Mouse (Mus musculus) testis, adult 2 months (tissue): ENCODE measurements at regions not wholly inside any gene's neighbourhood (a gene's known extent, or its start where the extent isn't known, plus 50 kb on each side); places are given as distances from the start of the nearest gene placed in this dataset.

Experiments
- H3K27ac ChIP-seq: fragments of 200-500 bp; 2 replicates; pipeline ENCODE4 v1.5.1; 2012; ENCODE audit warnings: low read depth, low read length; ENCODE audit not compliant: control insufficient read depth, insufficient read depth
- H3K27me3 ChIP-seq: fragments of 200-500 bp; 2 replicates; pipeline ENCODE4 v1.6.1; 2012; ENCODE audit warnings: mild to moderate bottlenecking, low read length, moderate library complexity; ENCODE audit not compliant: control insufficient read depth, insufficient read depth
- H3K36me3 ChIP-seq: fragments of 200-500 bp; 2 replicates; pipeline ENCODE4 v1.6.1; 2012; ENCODE audit warnings: mild to moderate bottlenecking, low read length; ENCODE audit not compliant: control insufficient read depth, insufficient read depth
- H3K4me1 ChIP-seq: fragments of 200-500 bp; 2 replicates; pipeline ENCODE4 v1.6.1; 2012; ENCODE audit warnings: low read length; ENCODE audit not compliant: control insufficient read depth, insufficient read depth
- H3K4me3 ChIP-seq: fragments of 200-500 bp; 2 replicates; pipeline ENCODE4 v1.5.1; 2012; ENCODE audit warnings: low read depth, mild to moderate bottlenecking, low read length, moderate library complexity, mixed read lengths; ENCODE audit not compliant: control insufficient read depth
- CTCF ChIP-seq: fragments of 200-500 bp; IDR thresholded peaks from 2 replicates; pipeline ENCODE4 v1.5.1; 2012; ENCODE audit warnings: low read depth, mild to moderate bottlenecking, inconsistent platforms, low read length, moderate library complexity; ENCODE audit not compliant: control insufficient read depth, insufficient read depth, insufficient replicate concordance
- POLR2A ChIP-seq: fragments of 200-500 bp; IDR thresholded peaks from 2 replicates; pipeline ENCODE4 v1.6.1; 2012; ENCODE audit warnings: low read depth, mild to moderate bottlenecking, inconsistent platforms, low read length, moderate library complexity; ENCODE audit not compliant: control insufficient read depth

- Histone ChIP-seq H3K4me1 (no peaks in the 10 kb centered on the region), H3K36me3 (no peaks in the 10 kb centered on the region), H3K27ac (no peak overlapping the region), H3K4me3 (no peak overlapping the region), H3K27me3 (no peaks in the 10 kb centered on the region)
- TF ChIP-seq POLR2A (no peak), CTCF (no peak)
Observed at GRCm38 (mm10) chr8:8562268-8562667, 98.8 kb downstream of the Efnb2 start.

- no peak overlapping the region for H3K4me3 ChIP-seq
- TF ChIP-seq POLR2A (no peak), CTCF (no peak)
- no peak overlapping the region for H3K27ac ChIP-seq
- no peaks in the 10 kb centered on the region for H3K36me3 ChIP-seq
- no peaks in the 10 kb centered on the region for H3K27me3 ChIP-seq
- no peaks in the 10 kb centered on the region for H3K4me1 ChIP-seq
Observed at GRCm38 (mm10) chr8:8558050-8558449, 103.0 kb downstream of the Efnb2 start.

- H3K27me3 ChIP-seq, result no peaks in the 10 kb centered on the region
- no peak overlapping the region for H3K4me3 ChIP-seq
- TF ChIP-seq CTCF, result no peak
- no peak for TF ChIP-seq POLR2A
- H3K27ac ChIP-seq, result no peak overlapping the region
- no peaks in the 10 kb centered on the region for H3K36me3 ChIP-seq
- H3K4me1 ChIP-seq, result no peaks in the 10 kb centered on the region
Observed at GRCm38 (mm10) chr8:8556152-8556551, 104.9 kb downstream of the Efnb2 start.

- Histone ChIP-seq H3K4me1 (no peaks in the 10 kb centered on the region), H3K4me3 (no peak overlapping the region), H3K36me3 (no peaks in the 10 kb centered on the region), H3K27me3 (no peaks in the 10 kb centered on the region), H3K27ac (no peak overlapping the region)
- TF ChIP-seq POLR2A (no peak), CTCF (no peak)
Observed at GRCm38 (mm10) chr8:8554691-8555090, 106.4 kb downstream of the Efnb2 start.

- TF ChIP-seq POLR2A (no peak), CTCF (no peak)
- peak overlapping the region; percentile 63 for H3K4me3 ChIP-seq
- no peaks in the 10 kb centered on the region for H3K27me3 ChIP-seq
- H3K4me1 ChIP-seq, result no peaks in the 10 kb centered on the region
- H3K36me3 ChIP-seq, result no peaks in the 10 kb centered on the region
- H3K27ac ChIP-seq, result no peak overlapping the region
Observed at GRCm38 (mm10) chr8:8552779-8553178, 108.3 kb downstream of the Efnb2 start.

GRCm38 (mm10) chr8:8536626-8537025 is 124.4 kb downstream of the Efnb2 start:
- Histone ChIP-seq H3K4me3 (no peak overlapping the region), H3K36me3 (no peaks in the 10 kb centered on the region), H3K4me1 (no peaks in the 10 kb centered on the region), H3K27ac (no peak overlapping the region), H3K27me3 (no peaks in the 10 kb centered on the region)
- TF ChIP-seq POLR2A, result no peak

GRCm38 (mm10) chr8:8534787-8535186 is 126.3 kb downstream of the Efnb2 start:
- H3K36me3 ChIP-seq, result no peaks in the 10 kb centered on the region
- H3K4me1 ChIP-seq, result no peaks in the 10 kb centered on the region
- H3K27me3 ChIP-seq, result no peaks in the 10 kb centered on the region
- TF ChIP-seq CTCF (no peak), POLR2A (no peak)
- no peak overlapping the region for H3K27ac ChIP-seq
- no peak overlapping the region for H3K4me3 ChIP-seq

GRCm38 (mm10) chr8:8532907-8533306 is 128.1 kb downstream of the Efnb2 start:
- Histone ChIP-seq H3K36me3 (no peaks in the 10 kb centered on the region), H3K4me1 (no peaks in the 10 kb centered on the region), H3K27ac (no peak overlapping the region), H3K27me3 (no peaks in the 10 kb centered on the region), H3K4me3 (no peak overlapping the region)
- TF ChIP-seq CTCF, result no peak
- no peak for TF ChIP-seq POLR2A
